Mouse (Mus musculus) small intestine, adult 2 months (tissue): ENCODE data around the gene Gtf2a1. TPM values are rescaled to one million over a fixed set of nuclear protein-coding genes. Genes with fewer than 3 reads are reported as not detected.

Experiments used
- H3K27ac ChIP-seq: fragments of 200-500 bp; 2 replicates; pipeline ENCODE4 v1.5.1; 2012; ENCODE audit warnings: low read depth, low read length, control low read depth, inconsistent platforms; ENCODE audit not compliant: insufficient read depth
- H3K27me3 ChIP-seq: fragments of 200-500 bp; 2 replicates; pipeline ENCODE4 v1.6.1; 2012; ENCODE audit warnings: mild to moderate bottlenecking, moderate library complexity, low read length, inconsistent platforms; ENCODE audit not compliant: control insufficient read depth, insufficient read depth
- H3K36me3 ChIP-seq: fragments of 200-500 bp; 2 replicates; pipeline ENCODE4 v1.6.1; 2012; ENCODE audit warnings: mild to moderate bottlenecking, low read length, control low read depth, inconsistent platforms; ENCODE audit not compliant: control insufficient read depth, insufficient read depth
- H3K4me1 ChIP-seq: fragments of 200-500 bp; 2 replicates; pipeline ENCODE4 v1.6.1; 2012; ENCODE audit warnings: low read length, inconsistent platforms, mixed read lengths; ENCODE audit not compliant: control insufficient read depth, insufficient read depth, insufficient read length
- H3K4me3 ChIP-seq: fragments of 200-500 bp; 2 replicates; pipeline ENCODE4 v1.5.1; 2012; ENCODE audit warnings: low read depth, mild to moderate bottlenecking, control low read depth, inconsistent platforms, low read length, moderate library complexity
- CTCF ChIP-seq: fragments of 200-500 bp; IDR thresholded peaks from 2 replicates; pipeline ENCODE4 v1.5.1; 2012; ENCODE audit warnings: low read depth, mild to moderate bottlenecking, control low read depth, inconsistent platforms, low read length, moderate library complexity, mixed read lengths; ENCODE audit not compliant: insufficient replicate concordance, insufficient read length; ENCODE audit errors: extremely low read depth
- POLR2A ChIP-seq: fragments of 200-500 bp; IDR thresholded peaks from 2 replicates; pipeline ENCODE4 v1.6.1; 2012; ENCODE audit warnings: low read depth, mild to moderate bottlenecking, control low read depth, inconsistent platforms, low read length, moderate library complexity
- WGBS: fragments of 180-500 bp; shearing (Covaris S2); methylation state at CpG from one replicate; pipeline ENCODE4 v1.1.7; 2018; 5-methylcytosine and 5-hydroxymethylcytosine counted together
- polyA plus RNA-seq: library from polyadenylated mRNA; depleted of rRNA; stranded (reverse); fragments of >200 nt; gene quantifications from 2 replicates; pipeline ENCODE4 v1.2.3, GENCODE M21; 2012; rRNA removed

Gene Gtf2a1
- polyA plus RNA-seq, 1 experiment, result 8.7 TPM

DNA sequence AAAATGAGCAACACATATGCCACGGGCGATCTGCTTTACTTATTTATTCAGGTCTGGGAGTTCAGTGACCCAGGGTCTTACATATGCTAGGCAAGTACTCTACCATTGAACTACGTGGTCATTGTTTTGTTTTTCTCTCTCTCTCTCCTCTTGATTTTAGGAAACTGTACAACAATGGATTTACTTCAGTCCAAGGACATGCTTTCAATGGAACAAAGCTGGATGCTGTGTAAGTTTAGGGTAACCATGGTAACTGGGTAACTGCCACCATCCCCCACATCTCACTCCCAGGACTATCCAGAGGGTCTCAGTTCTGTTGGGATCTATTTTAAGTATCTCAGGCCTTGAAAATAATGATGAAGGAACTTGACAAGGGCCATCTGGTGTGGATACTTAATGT, 78.5 kb downstream of the Gtf2a1 start:
- H3K4me1 ChIP-seq, result no peaks in the 10 kb centered on the region
- H3K36me3 ChIP-seq, result no peaks in the 10 kb centered on the region
- WGBS, result 68% methylated on average over 3 of the region's 3 CpGs
- H3K4me3 ChIP-seq, result no peak overlapping the region
- TF ChIP-seq POLR2A, result no peak
- TF ChIP-seq CTCF, result no peak
- no peaks in the 10 kb centered on the region for H3K27me3 ChIP-seq
- H3K27ac ChIP-seq, result no peak overlapping the region

Other genes with a start within 250 kb of the Gtf2a1 start
- 0.37 and 0.95 TPM in 2 replicates for gene Cep128, start 206.1 kb downstream of the Gtf2a1 start, polyA plus RNA-seq
- 0.42 TPM in 1 of 2 replicates, not detected in the other for gene Tshr, start 205.9 kb downstream of the Gtf2a1 start, polyA plus RNA-seq
- gene Ston2, start 197.9 kb upstream of the Gtf2a1 start, polyA plus RNA-seq, result 5.9 and 13.1 TPM in 2 replicates